ENCODE assay signal across 9 mouse cellular contexts in genomic region chr16:45723172-45723901, GRCm38 (mm10). TPM values are rescaled to one million over a fixed set of nuclear protein-coding genes. Genes with fewer than 3 reads are reported as not detected.
DNase-seq lines count a peak whose midpoint lies in the region; ATAC-seq lines count a peak whose summit lies in the region.
"Had no signal": no experiment of that assay in that cellular context is flagged by ENCODE, and none has a peak within 500 bp of the region (broad histone marks: within the 10 kb centered on the region; RNA-seq: fewer than 3 reads in every experiment).

No protein-coding gene starts in this region.

- no peak for DNase-seq in heart, adult 9 months (ENCODE audit: low spot score in 2 of 2)
- DNase-seq in brain, adult 2 months (ENCODE audit: low read depth, low spot score), result peak; percentile 71
- DNase-seq in forebrain, embryonic 11.5 days (ENCODE audit: low spot score), result no peak
- no peak for DNase-seq in thymus, postnatal 14 days
- DNase-seq in c-Kit-positive CD71-positive TER-119-positive erythroid progenitor cells, embryonic 14.5 days (ENCODE audit: low spot score), result no peak
- no peak for DNase-seq in testis, postnatal 14 days (ENCODE audit: low spot score)

- H3K36me3 ChIP-seq in heart, embryonic 14.5 days (ENCODE audit: control insufficient read depth, insufficient read depth, low read length), result peaks cover 4% of the 10 kb centered on the region; the same call in 1 of the 2 replicates
- peaks cover 5% of the 10 kb centered on the region for H3K36me3 ChIP-seq in forebrain, embryonic 11.5 days (ENCODE audit: control insufficient read depth, insufficient read depth, low read length)
- peaks cover 4% of the 10 kb centered on the region; the same call in 1 of the 2 replicates for H3K36me3 ChIP-seq in limb, embryonic 15.5 days

- H3K27ac ChIP-seq in heart, embryonic 14.5 days (replicated peaks in 1 of 2; ENCODE audit: control insufficient read depth in 1 of 2, insufficient read depth in 1 of 2, low read depth in 2 of 2, low read length in 2 of 2), result no peak overlapping the region
- peak overlapping the region; percentile 96 for H3K27ac ChIP-seq in forebrain, embryonic 11.5 days (ENCODE audit: low read depth, low read length)
- H3K27ac ChIP-seq in limb, embryonic 15.5 days, result no peak overlapping the region

- no peaks in the 10 kb centered on the region for H3K9me3 ChIP-seq in heart, embryonic 14.5 days (ENCODE audit: control insufficient read depth, low read length)
- H3K9me3 ChIP-seq in forebrain, embryonic 11.5 days (ENCODE audit: control insufficient read depth, low read length), result no peaks in the 10 kb centered on the region
- H3K9me3 ChIP-seq in limb, embryonic 15.5 days, result no peaks in the 10 kb centered on the region

- ATAC-seq in heart, embryonic 14.5 days (ENCODE audit: insufficient number of reproducible peaks, insufficient read depth, low FRiP score, low read depth), result no peak
- ATAC-seq in forebrain, embryonic 11.5 days (replicated peaks; ENCODE audit: low FRiP score), result peak; percentile 36
- ATAC-seq in limb, embryonic 15.5 days (ENCODE audit: insufficient number of reproducible peaks, low FRiP score, low TSS enrichment, low read depth), result no peak

- H3K4me1 ChIP-seq in heart, embryonic 14.5 days (ENCODE audit: control insufficient read depth in 2 of 2, insufficient read depth in 2 of 2, low read length in 2 of 2), result peaks cover 4 to 9% of the 10 kb centered on the region in 2 experiments; a peak in 2 of 4 replicates
- peaks cover 11% of the 10 kb centered on the region for H3K4me1 ChIP-seq in forebrain, embryonic 11.5 days (replicated peaks; ENCODE audit: control insufficient read depth, insufficient read depth, low read length)
- peaks cover 15% of the 10 kb centered on the region for H3K4me1 ChIP-seq in limb, embryonic 15.5 days

- peak overlapping the region; percentile 71; the same call in 1 of the 2 replicates for H3K9ac ChIP-seq in heart, embryonic 14.5 days (ENCODE audit: low read length)
- H3K9ac ChIP-seq in forebrain, embryonic 11.5 days (ENCODE audit: low read length), result peak overlapping the region; percentile 92
- H3K9ac ChIP-seq in limb, embryonic 15.5 days, result no peak overlapping the region

- peak overlapping the region; percentile 54 to 69; a peak in 3 of 4 replicates for H3K4me3 ChIP-seq in heart, embryonic 14.5 days (ENCODE audit: control insufficient read depth in 1 of 2, insufficient read depth in 1 of 2, low read depth in 1 of 2, low read length in 2 of 2)
- H3K4me3 ChIP-seq in forebrain, embryonic 11.5 days (ENCODE audit: low read depth, low read length), result peak overlapping the region; percentile 67
- H3K4me3 ChIP-seq in limb, embryonic 15.5 days, result peak overlapping the region; percentile 45

- H3K27me3 ChIP-seq in heart, embryonic 14.5 days (ENCODE audit: control insufficient read depth, insufficient read depth, low read length), result no peaks in the 10 kb centered on the region
- H3K27me3 ChIP-seq in forebrain, embryonic 11.5 days (ENCODE audit: control insufficient read depth, insufficient read depth, low read length), result no peaks in the 10 kb centered on the region
- H3K27me3 ChIP-seq in limb, embryonic 15.5 days, result 0 out of 2 replicates have a peak, but pooled peaks cover 3% of the 10 kb centered on the region
- H3K27me3 ChIP-seq: CH12.LX had no signal

- WGBS in heart, embryonic 14.5 days, result 67% methylated on average over 6 of the region's 6 CpGs
- 51% methylated on average over 6 of the region's 6 CpGs for WGBS in forebrain, embryonic 11.5 days
- WGBS in limb, embryonic 15.5 days, result 60% methylated on average over 6 of the region's 6 CpGs

- peak overlapping the region; percentile 95 for H3K4me2 ChIP-seq in heart, embryonic 14.5 days (ENCODE audit: low read length)
- H3K4me2 ChIP-seq in forebrain, embryonic 11.5 days (ENCODE audit: low read depth, low read length, severe bottlenecking), result peak overlapping the region; percentile 76
- H3K4me2 ChIP-seq in limb, embryonic 15.5 days, result peak overlapping the region; percentile 73

RNA-seq across cellular contexts. Expression of gene Tagln3, which starts 1.1 kb away (rescaled TPM):
- 2.6 and 4.1 TPM in 2 replicates for polyA plus RNA-seq in heart, embryonic 14.5 days (2014; fragmentation: Nextera tagmentation; extraction: Ambion mirVana)
- polyA plus RNA-seq in forebrain, embryonic 11.5 days (2014; fragmentation: Nextera tagmentation; extraction: Ambion mirVana), result 212 and 237 TPM in 2 replicates
- polyA plus RNA-seq in limb, embryonic 15.5 days (2015; fragmentation: Nextera tagmentation; extraction: Ambion mirVana), result 5.6 and 6.6 TPM in 2 replicates

RNA-seq across cellular contexts. Expression of gene Abhd10, which starts 19.4 kb away (rescaled TPM):
- polyA plus RNA-seq in heart, embryonic 14.5 days (2014; fragmentation: Nextera tagmentation; extraction: Ambion mirVana), result 27.9 and 29.1 TPM in 2 replicates
- 36.2 and 39.0 TPM in 2 replicates for polyA plus RNA-seq in forebrain, embryonic 11.5 days (2014; fragmentation: Nextera tagmentation; extraction: Ambion mirVana)
- 29.1 and 30.3 TPM in 2 replicates for polyA plus RNA-seq in limb, embryonic 15.5 days (2015; fragmentation: Nextera tagmentation; extraction: Ambion mirVana)

RNA-seq across cellular contexts. Expression of gene Tmprss7, which starts 29.9 kb away (rescaled TPM):
- polyA plus RNA-seq in heart, embryonic 14.5 days (2014; fragmentation: Nextera tagmentation; extraction: Ambion mirVana), result not detected in 2 replicates
- 0.27 and 0.52 TPM in 2 replicates for polyA plus RNA-seq in forebrain, embryonic 11.5 days (2014; fragmentation: Nextera tagmentation; extraction: Ambion mirVana)
- polyA plus RNA-seq in limb, embryonic 15.5 days (2015; fragmentation: Nextera tagmentation; extraction: Ambion mirVana), result 0.37 TPM in 1 of 2 replicates, not detected in the other

Comparison
In these comparisons a context has a peak if more than half of its experiments do, and no peak if none do; other contexts are left out.
1. RNA of gene Tagln3, which starts 1.1 kb away (polyA plus RNA-seq): 212 to 237 TPM in forebrain, embryonic 11.5 days; 5.6 to 6.6 TPM in limb, embryonic 15.5 days and 2.6 to 4.1 TPM in heart, embryonic 14.5 days; every median in the first group is over 10 times any median in the second.
2. Peak in every context shown above with its lines, with median percentiles within 50 percentile points of each other: H3K4me2 ChIP-seq and H3K4me3 ChIP-seq.